ENCODE assay signal across 8 mouse cellular contexts in genomic region chr2:26603720-26604671, GRCm38 (mm10). TPM values are rescaled to one million over a fixed set of nuclear protein-coding genes. Genes with fewer than 3 reads are reported as not detected.
DNase-seq lines count a peak whose midpoint lies in the region; TF ChIP-seq lines count a peak whose summit lies in the region.

TSS of gene Agpat2 (minus strand) at chr2:26604417.

- H3K27ac ChIP-seq in forebrain, embryonic 10.5 days = peak within 1 kb of the TSS; percentile 83

- peak within 1 kb of the TSS; percentile 61 for H3K4me3 ChIP-seq in C2C12 (ENCODE audit: insufficient read depth, poor library complexity, severe bottlenecking)
- peak within 1 kb of the TSS; percentile 68 for H3K4me3 ChIP-seq in forebrain, embryonic 10.5 days

- no peaks in the 10 kb centered on the region for H3K9me3 ChIP-seq in forebrain, embryonic 10.5 days

- H3ac ChIP-seq in C2C12 (ENCODE audit: control insufficient read depth, insufficient read length, low read depth) = peak within 1 kb of the TSS; percentile 88

- intact Hi-C loops in heart, postnatal 14 days (cut with DNase I) = no loop called here

- WGBS in forebrain, embryonic 10.5 days = under 1% methylated on average over 103 of the region's 103 CpGs

- no peaks in the 10 kb centered on the region for H3K36me3 ChIP-seq in C2C12 (ENCODE audit: control insufficient read depth, insufficient read depth)
- no peaks in the 10 kb centered on the region for H3K36me3 ChIP-seq in forebrain, embryonic 10.5 days (replicated peaks)

- H3K27me3 ChIP-seq in C2C12 (ENCODE audit: control insufficient read depth, insufficient read depth, insufficient read length) = no peaks in the 10 kb centered on the region
- H3K27me3 ChIP-seq in forebrain, embryonic 10.5 days (ENCODE audit: poor library complexity, severe bottlenecking) = peaks cover 72% of the 10 kb centered on the region

- no peaks in the 10 kb centered on the region for H3K79me3 ChIP-seq in C2C12 (ENCODE audit: low read depth)

- peak; percentile 82 to 83 for DNase-seq in adrenal gland, adult 18-20 months (ENCODE audit: low spot score in 2 of 2)
- DNase-seq in forebrain, embryonic 10.5 days (ENCODE audit: extremely low spot score, low spot score) = peak; percentile 58
- peak; percentile 83 to 85 for DNase-seq in heart, postnatal 14 days
- DNase-seq in kidney, postnatal 4 days = peak; percentile 89 to 93
- DNase-seq in lung, postnatal 36 days = peak; percentile 93
- peak; percentile 87 for DNase-seq in ovary, postnatal 36 days (ENCODE audit: low spot score)
- DNase-seq in urinary bladder, postnatal 25 days (ENCODE audit: low spot score) = peak; percentile 75

- H3K4me1 ChIP-seq in forebrain, embryonic 10.5 days = peaks cover 29% of the 10 kb centered on the region

- peak; percentile 48 for TF ChIP-seq CTCF in C2C12 (IDR thresholded peaks at IDR 0.05; ENCODE audit: control insufficient read depth, insufficient read depth, insufficient read length)

- peaks cover 19% of the 10 kb centered on the region for H3K79me2 ChIP-seq in C2C12 (ENCODE audit: control insufficient read depth, insufficient read depth)

TF ChIP-seq in C2C12, 6 proteins besides CTCF, POLR2A, EP300 and RAD21:
- peak; percentile 18 for TF ChIP-seq MAX (IDR thresholded peaks at IDR 0.05)
- no peak for TF ChIP-seq CEBPB (IDR thresholded peaks at IDR 0.05; ENCODE audit: low read depth)
TF ChIP-seq in C2C12: peak in this region for 1.

RNA-seq across cellular contexts. Expression of gene Agpat2, which starts in this region (rescaled TPM):
- polyA plus RNA-seq in C2C12 (2012; fragmentation: generic; extraction: Trizol) = 37.9 TPM
- total RNA-seq in adrenal gland, adult 18-20 months (2021) = 100 to 1,000 TPM; 431 to 896 TPM
- polyA plus RNA-seq in forebrain, embryonic 10.5 days (2016; fragmentation: Nextera tagmentation; extraction: Ambion mirVana) = 10.1 and 10.2 TPM in 2 replicates
- total RNA-seq in heart, postnatal 14 days (2021) = 10 to 100 TPM; 47.8 to 51.8 TPM

Comparison
In these comparisons a context has a peak if more than half of its experiments do, and no peak if none do; other contexts are left out.
1. Peak in every context shown above with its lines: DNase-seq, H3K4me3 ChIP-seq and H3K27ac ChIP-seq.
2. RNA of gene Agpat2 (total RNA-seq): 431 to 896 TPM in adrenal gland, adult 18-20 months; 47.8 to 51.8 TPM in heart, postnatal 14 days; every median in the first group is over 4 times any median in the second.